Mouse (Mus musculus): ENCODE data around the gene Fat4.

DNA sequence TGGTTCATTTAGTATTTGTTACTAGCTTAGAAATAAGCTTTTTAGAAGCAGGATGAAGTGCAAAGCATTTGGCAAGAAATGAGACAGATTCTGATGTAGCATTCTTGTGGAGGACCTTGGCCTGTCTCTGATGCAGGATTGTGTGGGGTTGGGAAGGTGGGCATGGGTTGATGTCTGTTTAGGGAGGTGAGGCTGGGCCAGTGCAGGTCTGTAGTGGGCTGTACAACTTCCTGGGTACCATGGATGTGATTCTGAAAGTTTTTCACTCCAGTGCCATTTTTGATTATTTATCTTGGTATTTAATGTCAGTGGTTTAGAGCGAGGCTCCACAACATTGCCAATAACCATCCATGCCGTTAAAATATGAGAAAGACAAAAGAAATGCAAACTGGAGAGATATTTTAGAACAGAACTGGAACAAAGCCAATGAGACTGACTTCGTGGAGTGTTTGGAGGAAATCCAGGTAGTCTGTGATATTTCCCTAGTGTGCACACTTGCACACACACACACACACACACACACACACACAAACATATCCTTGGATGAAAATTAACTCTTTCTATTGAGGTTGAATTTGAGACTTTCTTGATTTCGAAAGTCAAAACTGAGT lies 41.4 kb downstream of the Fat4 start:
- no peak for TF ChIP-seq TAL1 (IDR thresholded peaks at IDR 0.05; ENCODE audit: low read length)
- TF ChIP-seq GATA1 (IDR thresholded peaks at IDR 0.05; ENCODE audit: low read length): no peak

Data from erythroblast, embryonic 14.5 days (primary cell).